Mouse (Mus musculus): ENCODE data around the gene Hivep3. TPM values are rescaled to one million over a fixed set of nuclear protein-coding genes. Genes with fewer than 3 reads are reported as not detected.

The Hivep3 gene
- total and polyA plus RNA-seq, 3 experiments = 14.4 to 32.3 (median 21.2) TPM

DNA sequence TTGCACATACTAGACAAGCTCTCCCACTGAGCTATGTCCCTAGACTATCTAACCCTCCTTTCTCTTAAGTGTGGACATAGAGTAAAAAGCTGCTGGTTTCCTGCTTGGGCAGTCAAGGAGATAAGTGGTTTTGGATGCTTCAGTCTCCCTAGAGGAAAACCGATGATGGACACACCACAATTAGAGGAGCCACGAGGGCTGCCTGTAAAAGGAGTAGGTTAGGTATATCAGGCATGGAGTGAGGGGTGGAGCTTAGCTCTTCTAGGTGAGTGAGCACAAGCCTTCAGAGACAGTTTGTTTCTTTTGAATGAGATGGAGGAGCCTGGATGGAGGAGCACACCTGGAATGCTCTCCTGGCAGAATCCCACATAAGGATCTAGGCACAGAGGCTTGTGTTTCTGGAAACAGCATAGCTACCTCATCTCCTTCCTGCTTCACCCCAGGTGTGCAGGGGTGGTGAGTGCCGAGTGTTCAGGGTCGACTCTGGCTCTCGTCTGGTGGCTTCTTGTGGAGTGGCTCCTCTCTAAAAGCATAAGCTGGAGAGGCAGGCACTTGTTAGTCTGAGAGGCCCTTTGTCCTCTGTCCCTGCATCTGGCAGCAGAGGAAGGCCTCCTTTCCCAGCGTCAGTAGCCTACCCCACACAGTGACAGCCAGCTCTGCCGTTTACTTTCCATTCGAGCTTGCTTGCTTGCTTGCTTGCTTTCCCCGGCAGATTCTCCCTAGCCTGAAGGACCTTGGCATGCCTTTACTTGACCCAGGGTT, 5.9 kb downstream of the Hivep3 start:
- dilution Hi-C loops (cut with MboI; ENCODE audit: extremely low pct_ligation_motif_present, extremely low pct_unique_long_range_greater_than_20kb, low sequenced_read_pairs) (no loop called here), in situ Hi-C loops (cut with MboI; ENCODE audit: low pct_ligation_motif_present, low pct_unique_long_range_greater_than_20kb, low sequenced_read_pairs) (no loop called here)
- Histone ChIP-seq H3K9ac (ENCODE audit: insufficient read depth, low read depth) (peak overlapping the region; percentile 47), H3K36me3 (replicated peaks in 1 of 2; ENCODE audit: control insufficient read depth in 1 of 2, insufficient read depth in 1 of 2, low read length in 1 of 2) (peaks cover 3 to 16% of the 10 kb centered on the region in 2 experiments), H3K4me2 (ENCODE audit: insufficient read depth, low read depth, poor library complexity, severe bottlenecking) (peak overlapping the region; percentile 88), H3K4me3 (replicated peaks in 1 of 3; ENCODE audit: low read depth in 2 of 3, low read length in 2 of 3, poor library complexity in 1 of 3) (peak overlapping the region in 1 of 3 experiments; percentile 2), H3K9me3 (replicated peaks; ENCODE audit: low read length) (no peaks in the 10 kb centered on the region), H3K4me1 (ENCODE audit: control insufficient read depth in 1 of 2, insufficient read depth in 2 of 2) (peaks cover 21 to 64% of the 10 kb centered on the region in 2 experiments), H3K79me2 (replicated peaks; ENCODE audit: control insufficient read depth, extremely low read depth, insufficient read depth, poor library complexity, severe bottlenecking) (no peaks in the 10 kb centered on the region; the same call in 1 of the 2 replicates), H3K27ac (ENCODE audit: insufficient read depth, low read depth) (peak overlapping the region; percentile 41), H3K27me3 (replicated peaks) (no peaks in the 10 kb centered on the region)
- TF ChIP-seq MAX (IDR thresholded peaks at IDR 0.05; ENCODE audit: low read length) (0 out of 2 replicates have a peak, but pooled peaks have one; percentile 20), UBTF (IDR thresholded peaks at IDR 0.05; ENCODE audit: low read depth, low read length) (no peak), EP300 (IDR thresholded peaks at IDR 0.05; ENCODE audit: low read length) (0 out of 2 replicates have a peak, but pooled peaks have one; percentile 23), NELFE (IDR thresholded peaks at IDR 0.05; ENCODE audit: low read depth, low read length) (peak; percentile 9; the same call in 1 of the 2 replicates), GABPA (IDR thresholded peaks at IDR 0.05; ENCODE audit: insufficient replicate concordance, low read depth, low read length) (no peak), SIN3A (IDR thresholded peaks at IDR 0.05; ENCODE audit: low read length) (0 out of 2 replicates have a peak, but pooled peaks have one; percentile 25), HCFC1 (IDR thresholded peaks at IDR 0.05; ENCODE audit: low read depth, low read length) (0 out of 2 replicates have a peak, but pooled peaks have one; percentile 6), CTCF (conservative IDR thresholded peaks at IDR 0.05 in 1 of 2, IDR thresholded peaks at IDR 0.05 in 1 of 2; ENCODE audit: low read depth in 2 of 2, low read length in 2 of 2) (no peak), TCF12 (IDR thresholded peaks at IDR 0.05; ENCODE audit: low read depth, low read length) (peak; percentile 29; the same call in 1 of the 2 replicates), IRF4 (IDR thresholded peaks at IDR 0.05; ENCODE audit: low read depth, low read length) (peak; percentile 23; the same call in 1 of the 2 replicates), MYC (IDR thresholded peaks at IDR 0.05; ENCODE audit: low read depth, low read length) (0 out of 2 replicates have a peak, but pooled peaks have one; percentile 19), ELF1 (IDR thresholded peaks at IDR 0.05; ENCODE audit: low read depth, low read length) (no peak), CHD1 (IDR thresholded peaks at IDR 0.05; ENCODE audit: low read depth, low read length) (peak; percentile 56; the same call in 1 of the 2 replicates)
- DNase-seq (ENCODE audit: extremely low read depth) = no peak

DNA sequence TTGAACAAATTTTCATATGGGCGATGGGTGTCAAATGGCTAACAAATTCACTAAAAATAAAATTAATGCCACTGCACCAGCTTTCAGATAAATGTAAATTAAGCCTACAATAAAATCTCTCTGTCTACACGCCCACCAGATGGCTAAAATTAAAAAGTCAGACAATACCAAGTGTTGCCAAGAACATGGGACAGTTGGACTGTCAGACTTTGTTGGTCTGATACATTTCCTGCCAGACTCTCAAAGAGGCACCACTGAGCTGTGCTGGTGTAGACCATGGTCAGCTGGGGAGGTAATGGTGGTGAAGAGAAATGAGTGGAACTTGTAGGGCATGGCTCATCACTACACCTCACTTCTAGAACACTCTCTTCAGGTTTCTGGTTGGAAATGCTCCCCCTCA, 14.8 kb downstream of the Hivep3 start:
- no peak overlapping the region for H3K9ac ChIP-seq (ENCODE audit: insufficient read depth, low read depth)
- peaks cover 10 to 21% of the 10 kb centered on the region in 2 experiments for H3K4me1 ChIP-seq (ENCODE audit: control insufficient read depth in 1 of 2, insufficient read depth in 2 of 2)
- in situ Hi-C loops (cut with MboI; ENCODE audit: low pct_ligation_motif_present, low pct_unique_long_range_greater_than_20kb, low sequenced_read_pairs) (no loop called here), dilution Hi-C loops (cut with MboI; ENCODE audit: extremely low pct_ligation_motif_present, extremely low pct_unique_long_range_greater_than_20kb, low sequenced_read_pairs) (no loop called here)
- no peak for DNase-seq (ENCODE audit: extremely low read depth)
- no peak overlapping the region for H3K4me2 ChIP-seq (ENCODE audit: insufficient read depth, low read depth, poor library complexity, severe bottlenecking)
- no peaks in the 10 kb centered on the region for H3K79me2 ChIP-seq (replicated peaks; ENCODE audit: control insufficient read depth, extremely low read depth, insufficient read depth, poor library complexity, severe bottlenecking)
- peaks cover 2 to 21% of the 10 kb centered on the region in 2 experiments for H3K36me3 ChIP-seq (replicated peaks in 1 of 2; ENCODE audit: control insufficient read depth in 1 of 2, insufficient read depth in 1 of 2, low read length in 1 of 2)
- TF ChIP-seq SMC3 (IDR thresholded peaks at IDR 0.05; ENCODE audit: low read depth, low read length) (no peak), TCF12 (IDR thresholded peaks at IDR 0.05; ENCODE audit: low read depth, low read length) (no peak), POLR2A (IDR thresholded peaks at IDR 0.05; ENCODE audit: low read depth, low read length) (no peak), MAX (IDR thresholded peaks at IDR 0.05; ENCODE audit: low read length) (no peak), CHD1 (IDR thresholded peaks at IDR 0.05; ENCODE audit: low read depth, low read length) (no peak), MAZ (IDR thresholded peaks at IDR 0.05; ENCODE audit: low read depth, low read length) (no peak), ETS1 (conservative IDR thresholded peaks at IDR 0.05; ENCODE audit: low read depth, low read length) (no peak), ZKSCAN1 (IDR thresholded peaks at IDR 0.05; ENCODE audit: borderline replicate concordance, low read depth, low read length) (no peak), KAT2A (IDR thresholded peaks at IDR 0.05; ENCODE audit: insufficient replicate concordance, low read length) (no peak), ZNF384 (IDR thresholded peaks at IDR 0.05; ENCODE audit: low read depth, low read length) (no peak), SIN3A (IDR thresholded peaks at IDR 0.05; ENCODE audit: low read length) (no peak), RCOR1 (conservative IDR thresholded peaks at IDR 0.05; ENCODE audit: low read depth, low read length) (no peak), ELF1 (IDR thresholded peaks at IDR 0.05; ENCODE audit: low read depth, low read length) (no peak), MYC (IDR thresholded peaks at IDR 0.05; ENCODE audit: low read depth, low read length) (no peak), PAX5 (IDR thresholded peaks at IDR 0.05; ENCODE audit: low read length) (no peak), POLR2AphosphoS2 (IDR thresholded peaks at IDR 0.05; ENCODE audit: low read depth, low read length) (no peak)
- no peaks in the 10 kb centered on the region for H3K9me3 ChIP-seq (replicated peaks; ENCODE audit: low read length)
- H3K27ac ChIP-seq (ENCODE audit: insufficient read depth, low read depth) = no peak overlapping the region
- no peak overlapping the region for H3K4me3 ChIP-seq (replicated peaks in 1 of 3; ENCODE audit: low read depth in 2 of 3, low read length in 2 of 3, poor library complexity in 1 of 3)
- no peaks in the 10 kb centered on the region for H3K27me3 ChIP-seq (replicated peaks)
